Mouse (Mus musculus) ES-CJ7 (cell line): ENCODE results near the gene Krt5.
A peak's percentile ranks its signal among the peaks of the same experiment; 100 is the strongest.
"Not testable (repeated sequence)": the region's sequence is repeated elsewhere in the genome, so short reads cannot be mapped to it uniquely, and the experiment has no call there.

Experiments used
- DNase-seq: peaks from one replicate; pipeline ENCODE4 v3.0.0; 2011; ENCODE audit warnings: low read depth, low spot score

Krt5 gene

DNA sequence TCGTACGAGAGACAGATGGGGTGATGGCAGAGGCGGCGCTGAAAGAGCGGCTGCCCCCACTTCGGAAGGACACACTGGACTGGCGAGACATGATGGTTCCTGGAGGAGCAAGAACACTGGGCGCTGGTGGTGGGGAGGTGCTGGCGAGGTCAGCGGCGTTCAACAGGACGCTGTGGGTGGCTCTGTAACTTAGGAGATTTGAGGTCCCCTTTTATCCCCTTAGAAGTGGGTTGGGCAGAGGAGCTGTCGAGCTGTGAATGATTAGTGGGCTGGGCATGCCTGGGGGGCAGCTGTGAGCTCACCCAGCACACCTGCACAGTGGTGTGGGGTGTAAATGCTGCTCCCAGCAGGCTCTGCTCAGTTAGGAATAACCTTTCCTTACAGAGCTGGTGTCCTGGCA lies at the start of gene Krt5:
Krt5 (minus strand) TSS at position 179 of the 400 bp plus-strand sequence.
- no peak for DNase-seq

DNA sequence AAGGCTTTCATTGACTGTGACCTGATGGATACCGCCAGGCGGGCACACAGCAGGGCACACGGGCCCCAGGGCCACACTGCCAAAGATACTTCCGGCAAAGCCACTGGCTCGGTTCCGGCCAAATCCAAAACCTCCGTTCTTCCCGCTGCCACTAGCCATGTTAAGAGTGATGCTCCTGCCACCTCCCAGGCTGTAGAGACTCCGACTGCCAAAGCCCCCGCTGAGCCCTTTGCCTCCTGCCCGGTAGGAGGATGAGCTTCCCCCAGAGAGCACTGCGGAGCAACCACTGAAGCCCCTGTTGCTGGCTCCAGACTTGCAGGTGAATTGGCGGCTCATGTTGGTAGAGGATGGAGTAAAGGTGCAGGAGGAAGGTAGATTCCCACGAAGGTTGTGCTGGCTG lies 30.0 kb upstream of the Krt5 start, which contains the start of gene Krt71:
Krt71 (minus strand) TSS at position 399 of the 400 bp plus-strand sequence.
- peak; percentile 5 for DNase-seq

DNA sequence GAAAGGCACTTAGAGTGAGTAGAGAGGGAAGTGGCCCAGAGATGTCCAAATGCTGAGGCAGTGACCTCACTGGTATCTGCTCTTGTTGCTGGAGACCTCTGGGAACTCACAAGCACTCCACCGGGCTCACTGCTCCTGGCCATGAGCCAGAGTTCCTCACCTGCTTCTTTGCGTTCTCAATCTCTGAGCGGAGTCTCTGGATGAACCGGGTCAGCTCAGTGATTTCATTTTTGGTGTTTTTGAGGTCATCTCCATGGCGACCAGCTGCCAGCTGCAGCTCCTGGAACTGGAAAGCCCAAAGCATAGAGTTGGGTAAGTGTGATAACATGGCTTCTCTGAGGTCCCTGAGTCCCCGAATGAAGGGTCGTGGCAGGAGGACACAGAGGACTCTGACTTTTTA lies 25.1 kb upstream of the Krt5 start:
- no peak for DNase-seq

DNA sequence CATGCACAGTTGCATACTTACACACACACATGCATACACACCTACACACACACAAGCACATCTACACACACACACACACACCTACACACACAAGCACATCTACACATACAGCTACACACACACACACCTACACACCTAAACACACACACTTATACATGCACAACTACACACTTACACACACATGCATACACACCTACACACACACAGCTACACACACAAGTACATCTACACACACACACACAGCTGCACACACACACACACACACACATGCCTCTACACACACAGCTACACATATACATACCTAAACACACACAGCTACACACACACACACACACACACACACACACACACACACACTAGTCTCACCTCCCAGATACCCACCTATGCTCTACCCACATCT lies 18.0 kb upstream of the Krt5 start:
- DNase-seq = no peak

DNA sequence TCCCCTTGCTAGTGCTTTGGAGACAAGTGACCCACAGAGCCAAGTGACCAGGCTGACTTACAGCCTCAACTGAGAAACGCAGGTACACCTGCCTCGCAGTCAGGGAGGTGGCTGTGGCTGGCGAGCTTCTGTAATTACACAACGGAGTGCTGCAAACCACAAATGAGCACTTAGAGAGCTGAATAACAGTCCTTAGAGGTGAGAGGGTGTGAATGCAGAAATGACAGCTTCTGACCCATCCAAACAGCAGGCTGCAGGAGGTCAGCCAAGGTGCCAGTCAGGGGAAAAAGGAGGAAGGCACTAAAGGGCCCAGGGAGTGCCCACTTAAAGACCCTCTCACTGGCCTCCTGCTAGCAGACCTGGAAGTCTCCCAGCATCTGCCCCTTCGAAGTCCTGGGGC lies 12.0 kb upstream of the Krt5 start:
- no peak for DNase-seq

DNA sequence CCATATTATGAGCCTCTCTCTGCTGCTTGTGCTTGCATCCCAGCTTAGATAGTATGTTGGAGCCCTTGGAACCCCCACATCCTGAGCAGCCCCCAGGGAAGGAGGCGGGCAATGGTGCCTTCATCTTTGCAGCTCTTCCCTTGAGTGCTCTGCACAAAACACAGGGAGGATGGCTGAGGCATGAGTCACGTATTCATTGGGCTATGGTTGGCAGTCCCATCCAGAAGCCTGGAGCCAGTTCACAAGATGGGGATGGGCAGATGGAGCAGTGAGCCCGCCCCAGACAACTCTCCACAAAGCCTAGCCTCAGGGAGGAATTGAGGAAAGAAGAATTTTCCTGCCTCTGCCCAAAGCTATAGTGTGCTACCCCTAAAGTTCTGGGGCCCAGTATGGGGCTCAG lies 3.1 kb upstream of the Krt5 start:
- DNase-seq = no peak

DNA sequence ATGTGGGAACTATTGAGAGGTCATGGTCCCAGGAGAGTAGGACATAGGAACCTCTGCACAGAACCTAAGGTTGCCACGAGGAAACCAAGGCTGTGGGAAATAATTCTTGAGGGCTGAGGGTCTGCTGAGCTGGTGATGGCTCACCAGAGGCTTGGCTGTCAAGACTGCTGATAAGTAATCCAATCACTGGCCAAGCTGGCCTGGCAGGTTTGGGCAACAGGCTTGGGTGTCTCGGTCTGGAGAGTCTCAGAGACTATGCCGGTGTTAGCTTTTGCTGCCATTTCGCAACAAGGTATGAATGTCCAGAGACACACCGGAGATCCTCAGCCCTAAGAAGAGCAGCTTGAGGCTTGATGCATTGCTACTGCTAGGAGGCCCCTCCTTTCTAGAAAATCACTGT lies 1.7 kb upstream of the Krt5 start:
- DNase-seq = no peak

DNA sequence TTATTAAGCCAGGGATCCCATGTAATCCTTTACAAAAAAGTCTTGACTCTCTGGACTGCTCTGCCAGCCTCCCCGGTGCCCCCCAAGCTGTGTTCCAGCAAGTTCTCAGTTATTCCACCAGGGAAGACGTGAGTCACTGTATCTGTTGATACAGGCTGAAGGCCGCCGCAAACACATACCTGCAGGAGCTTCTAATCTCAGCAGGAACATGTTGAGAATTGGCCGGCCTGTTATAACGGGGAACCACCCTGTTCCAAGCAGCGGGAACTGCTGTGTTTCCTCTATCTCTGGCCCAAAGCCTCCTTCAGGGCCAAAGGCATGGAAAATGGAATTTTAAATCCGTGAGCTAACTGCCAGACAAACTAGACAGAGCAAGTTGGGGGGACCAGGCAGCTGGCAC lies 1.0 kb upstream of the Krt5 start:
- no peak for DNase-seq

DNA sequence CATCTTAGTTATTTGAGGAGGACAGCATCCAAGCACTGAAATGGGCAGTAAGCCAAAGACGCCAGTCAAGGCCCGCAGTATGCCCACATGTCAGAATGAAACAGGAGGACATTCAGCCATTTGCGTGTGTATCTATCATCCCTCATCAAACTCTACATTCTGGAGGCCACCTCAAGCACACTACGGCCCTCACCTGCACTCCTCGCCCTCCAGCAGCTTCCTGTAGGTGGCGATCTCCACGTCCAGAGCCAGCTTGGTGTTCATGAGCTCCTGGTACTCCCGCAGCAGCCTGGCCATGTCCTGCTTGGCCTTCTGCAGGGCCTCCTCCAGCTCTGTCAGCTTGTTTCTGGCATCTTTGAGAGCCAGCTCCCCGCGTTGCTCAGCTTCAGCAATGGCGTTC lies 4.0 kb downstream of the Krt5 start:
- DNase-seq = peak; percentile 15

DNA sequence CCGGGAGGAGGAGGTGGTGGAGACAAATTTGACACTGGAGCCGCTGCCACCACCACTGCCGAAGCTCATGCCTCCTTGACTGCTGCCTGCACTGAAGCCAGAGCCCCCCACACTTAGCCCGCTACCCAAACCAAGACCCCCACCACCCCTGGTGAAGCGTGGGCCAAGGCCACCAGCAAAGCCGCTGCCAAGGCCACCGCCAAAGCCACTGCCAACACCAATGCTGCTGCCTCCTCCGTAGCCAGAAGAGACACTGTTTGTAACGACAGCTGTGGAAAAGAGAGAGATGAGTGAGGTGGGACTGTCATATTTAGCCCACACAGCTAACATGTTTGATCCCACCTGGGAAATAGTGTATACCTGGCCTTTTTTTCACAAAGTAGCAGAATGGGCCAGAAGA lies 5.2 kb downstream of the Krt5 start:
- no peak for DNase-seq

DNA sequence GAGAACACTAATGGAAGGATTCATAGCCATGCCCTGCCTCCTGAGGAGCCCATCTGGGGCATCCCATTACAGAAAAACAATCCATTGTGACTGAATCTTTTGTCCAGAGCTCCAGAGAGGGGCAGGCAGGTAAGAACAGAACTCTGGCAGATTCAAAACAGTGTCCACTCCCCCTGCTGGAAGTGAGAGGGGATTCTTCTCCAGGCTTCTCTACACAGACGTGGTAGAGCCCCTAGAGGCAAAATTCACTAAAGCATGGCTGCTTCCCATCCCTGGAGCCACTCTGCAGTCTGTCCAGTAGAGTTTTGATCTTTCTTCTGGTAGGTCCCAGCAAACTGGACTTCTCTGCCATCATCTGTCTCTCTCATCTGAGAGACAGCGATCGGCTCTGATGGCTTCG lies 8.6 kb downstream of the Krt5 start:
- peak; percentile 76 for DNase-seq

DNA sequence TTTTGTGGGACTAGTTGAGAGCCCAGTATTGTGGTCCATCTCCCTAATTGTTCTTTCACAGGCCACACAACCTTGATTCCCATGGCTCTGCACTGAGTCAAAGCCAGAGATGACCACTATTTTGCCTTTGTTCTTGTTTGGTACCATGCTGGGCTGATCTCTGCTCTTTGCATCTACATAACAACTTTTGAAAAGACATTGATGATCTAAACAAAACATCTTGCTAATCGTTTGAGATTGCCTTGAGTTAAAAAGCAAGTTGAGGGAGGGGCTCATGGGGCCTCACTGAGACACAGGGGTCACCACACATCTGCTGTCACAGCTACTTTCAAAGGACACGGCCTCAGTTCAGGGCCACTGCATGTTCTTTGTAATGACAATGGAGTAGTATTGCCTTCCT lies 10.3 kb downstream of the Krt5 start:
- peak; percentile 39 for DNase-seq

DNA sequence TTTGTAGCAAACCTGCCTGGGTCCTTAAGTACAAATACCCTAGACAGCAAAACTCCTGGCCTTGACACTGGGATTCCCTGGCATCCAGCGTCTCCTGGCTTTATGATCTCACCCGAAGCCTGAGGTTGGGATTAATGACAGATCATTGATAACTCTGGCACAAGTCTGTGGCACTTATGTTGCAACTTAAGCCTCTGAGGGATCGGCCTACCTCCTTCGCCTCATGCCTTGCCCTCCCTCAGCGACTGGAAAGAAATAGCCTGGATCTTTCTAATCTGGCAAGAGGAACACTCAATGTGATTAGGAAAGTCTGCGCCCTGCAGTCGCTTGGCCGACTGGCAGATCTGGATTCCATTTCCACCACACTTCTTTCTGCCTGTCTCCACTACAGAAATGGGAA lies 12.8 kb downstream of the Krt5 start:
- DNase-seq = no peak

DNA sequence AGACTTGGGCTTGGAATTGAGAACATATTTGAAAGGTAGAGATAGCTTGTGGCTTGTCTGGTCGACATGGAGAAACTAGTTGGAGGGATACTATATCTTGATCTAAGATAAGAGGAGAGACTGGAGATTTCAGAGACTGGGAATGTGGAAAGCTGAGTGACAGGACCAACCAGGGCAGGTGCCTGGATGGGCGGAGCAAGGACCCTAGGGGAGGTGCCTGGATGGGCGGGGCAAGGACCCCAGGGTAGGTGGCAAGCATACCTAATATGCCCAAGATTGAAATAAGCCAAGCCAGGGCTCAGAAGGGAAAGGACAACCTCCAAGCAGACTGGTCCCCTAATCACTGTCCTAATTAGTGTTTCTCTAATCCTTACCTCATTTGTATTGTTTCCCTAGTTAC lies 13.5 kb downstream of the Krt5 start:
- DNase-seq = no peak

DNA sequence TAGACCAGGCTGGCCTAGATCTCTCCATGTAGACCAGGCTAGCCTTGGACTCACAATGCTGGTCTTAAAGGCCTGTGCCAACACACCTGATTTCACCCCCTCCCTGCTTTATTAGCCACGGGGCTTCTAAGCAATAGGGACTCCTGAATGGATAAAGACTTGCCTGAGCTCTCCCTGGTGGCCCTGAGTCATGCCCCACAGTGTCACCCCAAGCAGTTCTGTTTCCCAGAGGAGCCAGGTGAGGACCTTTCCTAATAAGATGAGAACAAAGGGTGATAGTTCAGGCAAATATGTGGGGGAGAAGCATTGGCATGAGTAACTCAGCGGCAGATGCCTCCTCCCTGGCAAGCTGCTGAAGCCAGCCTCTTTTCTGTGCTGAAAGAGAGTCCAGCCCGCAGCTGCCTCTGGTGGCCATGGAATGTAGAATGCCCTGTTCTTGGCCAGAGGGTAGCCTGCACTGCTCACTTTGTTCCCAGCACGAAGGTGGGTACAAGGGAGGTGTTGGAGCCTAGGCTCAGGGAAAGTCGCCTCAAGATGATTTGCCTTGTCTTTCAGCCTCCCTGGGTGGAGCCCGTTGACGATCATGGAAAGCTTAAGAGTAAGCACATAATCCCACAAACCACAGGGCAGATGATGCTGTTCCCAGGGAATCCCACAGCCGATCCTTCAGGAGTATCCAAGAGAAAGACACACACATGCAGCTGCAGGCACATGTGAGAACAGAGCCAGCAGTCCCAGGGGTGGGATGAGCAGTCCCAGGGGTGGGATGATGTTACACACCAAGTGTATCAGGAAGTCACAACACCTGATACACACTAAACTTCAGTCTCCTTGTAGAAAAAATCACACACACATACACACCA lies 15.1 kb downstream of the Krt5 start:
- no peak for DNase-seq

DNA sequence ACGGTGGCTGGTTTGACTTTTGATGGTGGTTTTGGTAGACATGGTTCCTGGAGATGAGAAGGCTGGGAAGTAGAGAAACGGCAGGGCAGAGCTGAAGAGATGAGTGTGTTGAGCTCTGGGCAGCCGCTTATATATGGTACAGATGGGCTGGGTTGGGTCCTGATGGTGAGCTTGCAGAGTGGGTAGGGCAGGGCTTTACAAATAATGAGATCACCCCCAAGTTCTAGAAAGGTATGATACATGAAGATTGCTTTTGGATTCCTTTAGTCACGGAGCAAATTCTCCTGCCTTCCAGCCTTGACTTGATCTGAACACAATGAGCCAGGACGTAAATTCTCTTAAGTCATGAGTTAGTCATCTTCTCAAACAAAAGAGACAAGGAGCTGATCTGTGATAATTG lies 18.5 kb downstream of the Krt5 start, which contains the start of gene Krt6a:
Krt6a (minus strand) TSS at position 101 of the 400 bp plus-strand sequence.
- no peak for DNase-seq

DNA sequence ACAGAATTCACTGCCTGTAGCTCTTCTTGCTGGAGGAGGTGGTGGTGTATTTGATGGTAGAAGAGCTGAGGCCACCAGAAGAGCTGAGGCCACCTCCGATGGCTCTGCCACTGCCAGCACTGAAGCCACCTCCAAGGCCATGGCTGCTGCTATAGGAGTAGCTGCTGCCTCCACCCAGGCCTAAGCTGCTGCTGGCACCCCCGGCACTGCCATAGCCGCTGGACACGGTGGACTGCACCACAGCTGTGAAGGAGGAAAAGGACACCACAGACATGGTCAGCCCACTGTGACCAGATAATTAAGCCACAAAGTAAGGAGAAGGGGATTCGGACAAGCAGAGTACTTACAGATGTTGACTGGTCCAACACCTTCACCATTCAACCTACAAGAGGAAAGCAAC lies 22.2 kb downstream of the Krt5 start:
- not testable (repeated sequence) for DNase-seq

DNA sequence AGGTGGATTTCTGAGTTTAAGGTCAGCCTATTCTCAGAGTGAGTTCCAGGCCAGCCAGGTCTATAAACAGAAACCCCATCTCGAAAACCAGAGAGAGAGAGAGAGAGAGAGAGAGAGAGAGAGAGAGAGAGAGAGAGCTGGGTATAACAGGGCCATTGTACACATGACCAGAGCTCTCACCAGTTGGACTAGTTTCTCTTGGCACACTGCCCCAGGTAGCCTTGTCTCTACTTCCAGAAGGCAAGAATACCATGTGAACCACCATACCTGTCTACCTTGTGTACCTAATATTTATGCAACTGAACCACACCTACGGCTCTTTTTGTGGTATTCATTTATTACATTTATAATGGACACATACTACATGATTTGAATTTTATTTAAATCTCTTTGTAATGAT lies 24.5 kb downstream of the Krt5 start:
- DNase-seq = no peak

DNA sequence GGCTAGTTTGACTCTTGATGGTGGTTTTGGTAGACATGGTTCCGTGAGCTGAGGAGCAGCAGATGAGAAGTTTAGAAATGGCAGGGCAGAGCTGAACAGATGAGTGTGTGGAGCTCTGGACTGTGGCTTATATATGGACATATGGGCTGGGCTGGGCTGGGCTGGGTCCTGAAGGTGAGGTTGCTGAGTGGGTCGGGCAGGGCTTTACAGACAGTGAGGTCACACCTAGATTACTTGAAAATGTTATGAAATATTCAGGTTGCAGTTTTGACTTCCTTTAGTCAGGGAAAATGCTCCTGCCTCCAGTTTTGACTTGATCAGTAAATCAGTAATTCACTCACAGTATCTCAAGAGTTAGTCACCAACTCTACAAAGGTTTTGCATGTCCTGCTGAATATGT lies 32.5 kb downstream of the Krt5 start, which contains the start of gene Krt6b:
Krt6b (minus strand) TSS at position 101 of the 400 bp plus-strand sequence.
- no peak for DNase-seq

DNA sequence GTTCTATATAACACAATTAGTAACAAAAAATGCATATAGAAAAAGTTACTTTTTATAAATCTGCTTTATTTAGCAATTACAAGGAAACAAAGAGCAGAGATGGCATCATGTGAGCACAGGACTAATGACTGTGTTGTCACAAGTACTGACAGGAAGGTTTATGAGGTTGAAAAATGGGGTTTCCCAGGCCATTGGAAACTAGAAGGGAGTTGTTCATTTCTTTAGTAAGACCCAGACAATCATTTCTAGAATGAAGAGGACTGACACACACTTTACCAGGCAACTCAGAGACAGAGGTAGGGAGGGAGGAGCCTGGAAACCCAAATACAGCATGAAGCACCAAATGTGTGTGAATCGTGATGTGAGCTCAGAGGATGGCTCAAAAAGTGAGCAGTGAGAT lies 36.7 kb downstream of the Krt5 start:
- DNase-seq = no peak
